Mouse (Mus musculus) hindbrain, embryonic 12.5 days (tissue): ENCODE results near the gene Rmnd5a. TPM values are rescaled to one million over a fixed set of nuclear protein-coding genes. Genes with fewer than 3 reads are reported as not detected.
"Not testable (repeated sequence)": the region's sequence is repeated elsewhere in the genome, so short reads cannot be mapped to it uniquely, and the experiment has no call there.

Source experiments
- ATAC-seq: fragments of 200-750 bp; cut with Nextera tagmentation; 2 replicates; pipeline ENCODE4 v1.8.0; 2017; ENCODE audit warnings: moderate TSS enrichment; ENCODE audit not compliant: low FRiP score
- H3K27ac ChIP-seq: fragments of 300-500 bp; sonication (generic); 2 replicates; pipeline ENCODE4 v1.5.1; 2016; ENCODE audit warnings: mild to moderate bottlenecking
- H3K27me3 ChIP-seq: fragments of 300-500 bp; sonication (generic); 2 replicates; pipeline ENCODE4 v1.6.1; 2016; ENCODE audit warnings: mild to moderate bottlenecking
- H3K36me3 ChIP-seq: fragments of 300-500 bp; sonication (generic); 2 replicates; pipeline ENCODE4 v1.6.1; 2016; ENCODE audit warnings: mild to moderate bottlenecking
- H3K4me1 ChIP-seq: fragments of 300-500 bp; sonication (generic); 2 replicates; pipeline ENCODE4 v1.6.1; 2016
- H3K4me2 ChIP-seq: fragments of 300-500 bp; sonication (generic); replicated peaks from 2 replicates; pipeline ENCODE4 v1.6.1; 2016; ENCODE audit warnings: mild to moderate bottlenecking
- H3K4me3 ChIP-seq: fragments of 300-500 bp; sonication (generic); 2 replicates; pipeline ENCODE4 v1.5.1; 2016; ENCODE audit warnings: mild to moderate bottlenecking
- H3K9ac ChIP-seq: fragments of 300-500 bp; sonication (generic); 2 replicates; pipeline ENCODE4 v1.6.1; 2016; ENCODE audit warnings: mild to moderate bottlenecking, moderate library complexity
- H3K9me3 ChIP-seq: fragments of 300-500 bp; sonication (generic); replicated peaks from 2 replicates; pipeline ENCODE4 v1.6.1; 2016; ENCODE audit warnings: mild to moderate bottlenecking
- WGBS: fragments of 180-500 bp; shearing (Covaris S2); methylation state at CpG from one replicate; pipeline ENCODE4 v1.1.7; 2016; 5-methylcytosine and 5-hydroxymethylcytosine counted together
- polyA plus RNA-seq: library from polyadenylated mRNA; unstranded; fragments of >200 nt; fragmentation: Nextera tagmentation; extraction: Ambion mirVana; gene quantifications from 2 replicates; pipeline ENCODE4 v1.2.1, GENCODE M21; 2016

The Rmnd5a gene
- polyA plus RNA-seq, 1 experiment from 2014 or later, result 18.4 TPM

- Histone ChIP-seq H3K36me3 (no peaks in the 10 kb centered on the region), H3K9ac (no peak overlapping the region), H3K9me3 (no peaks in the 10 kb centered on the region), H3K4me3 (no peak overlapping the region), H3K4me2 (no peak overlapping the region), H3K27me3 (no peaks in the 10 kb centered on the region), H3K27ac (no peak overlapping the region), H3K4me1 (no peaks in the 10 kb centered on the region)
- ATAC-seq, result no peak
- 84% methylated on average over 4 of the region's 4 CpGs for WGBS
Observed at GRCm38 (mm10) chr6:71471830-71472520, 31.5 kb upstream of the Rmnd5a start.

GRCm38 (mm10) chr6:71469291-71469690 is 28.9 kb upstream of the Rmnd5a start:
- Histone ChIP-seq H3K27me3 (no peaks in the 10 kb centered on the region), H3K36me3 (no peaks in the 10 kb centered on the region), H3K4me3 (no peak overlapping the region), H3K4me2 (no peak overlapping the region), H3K9ac (no peak overlapping the region), H3K27ac (no peak overlapping the region), H3K4me1 (no peaks in the 10 kb centered on the region), H3K9me3 (no peaks in the 10 kb centered on the region)
- 74% methylated on average over 3 of the region's 3 CpGs for WGBS
- no peak for ATAC-seq

GRCm38 (mm10) chr6:71467766-71468165 is 27.3 kb upstream of the Rmnd5a start:
- Histone ChIP-seq H3K4me3 (no peak overlapping the region), H3K27me3 (no peaks in the 10 kb centered on the region), H3K4me1 (no peaks in the 10 kb centered on the region), H3K4me2 (no peak overlapping the region), H3K36me3 (no peaks in the 10 kb centered on the region), H3K27ac (no peak overlapping the region), H3K9ac (no peak overlapping the region), H3K9me3 (no peaks in the 10 kb centered on the region)
- WGBS, result 85% methylated on average over 4 of the region's 4 CpGs
- no peak for ATAC-seq

- Histone ChIP-seq H3K4me1 (no peaks in the 10 kb centered on the region), H3K4me2 (no peak overlapping the region), H3K36me3 (no peaks in the 10 kb centered on the region), H3K27me3 (no peaks in the 10 kb centered on the region), H3K4me3 (no peak overlapping the region), H3K27ac (no peak overlapping the region), H3K9ac (no peak overlapping the region), H3K9me3 (no peaks in the 10 kb centered on the region)
- ATAC-seq, result no peak
- 72% methylated on average over 3 of the region's 3 CpGs for WGBS
Observed at GRCm38 (mm10) chr6:71465146-71465545, 24.7 kb upstream of the Rmnd5a start.

GRCm38 (mm10) chr6:71457956-71458608 is 17.6 kb upstream of the Rmnd5a start:
- Histone ChIP-seq H3K4me1 (no peaks in the 10 kb centered on the region), H3K4me3 (no peak overlapping the region), H3K9ac (no peak overlapping the region), H3K27ac (no peak overlapping the region), H3K4me2 (no peak overlapping the region), H3K27me3 (no peaks in the 10 kb centered on the region), H3K36me3 (no peaks in the 10 kb centered on the region), H3K9me3 (no peaks in the 10 kb centered on the region)
- 76% methylated on average over 8 of the region's 8 CpGs for WGBS
- ATAC-seq, result no peak

- not testable (repeated sequence) for H3K9me3 ChIP-seq, H3K4me2 ChIP-seq, H3K4me3 ChIP-seq, H3K27me3 ChIP-seq, ATAC-seq, H3K27ac ChIP-seq, H3K9ac ChIP-seq, H3K36me3 ChIP-seq, H3K4me1 ChIP-seq
Observed at GRCm38 (mm10) chr6:71453983-71454739, 13.7 kb upstream of the Rmnd5a start.

GRCm38 (mm10) chr6:71452792-71453191 is 12.4 kb upstream of the Rmnd5a start:
- no peak overlapping the region for H3K4me3 ChIP-seq
- H3K27ac ChIP-seq, result no peak overlapping the region
- no peaks in the 10 kb centered on the region for H3K36me3 ChIP-seq
- no peaks in the 10 kb centered on the region for H3K27me3 ChIP-seq
- no peaks in the 10 kb centered on the region for H3K9me3 ChIP-seq
- H3K4me2 ChIP-seq, result no peak overlapping the region
- H3K9ac ChIP-seq, result no peak overlapping the region
- no peaks in the 10 kb centered on the region for H3K4me1 ChIP-seq
- no peak for ATAC-seq
- 80% methylated on average over 2 of the region's 2 CpGs for WGBS

- WGBS, result 90% methylated on average over 6 of the region's 6 CpGs
- Histone ChIP-seq H3K9me3 (no peaks in the 10 kb centered on the region), H3K27me3 (no peaks in the 10 kb centered on the region), H3K27ac (no peak overlapping the region), H3K4me3 (no peak overlapping the region), H3K36me3 (no peaks in the 10 kb centered on the region), H3K9ac (no peak overlapping the region), H3K4me2 (no peak overlapping the region), H3K4me1 (peaks cover 11% of the 10 kb centered on the region)
- ATAC-seq, result no peak
Observed at GRCm38 (mm10) chr6:71445560-71445959, 5.1 kb upstream of the Rmnd5a start.

- WGBS, result 74% methylated on average over 1 of the region's 1 CpGs
- no peaks in the 10 kb centered on the region for H3K9me3 ChIP-seq
- no peaks in the 10 kb centered on the region for H3K27me3 ChIP-seq
- H3K9ac ChIP-seq, result no peak overlapping the region
- H3K4me3 ChIP-seq, result no peak overlapping the region
- H3K4me1 ChIP-seq, result peaks cover 11% of the 10 kb centered on the region
- ATAC-seq, result no peak
- H3K36me3 ChIP-seq, result no peaks in the 10 kb centered on the region
- H3K27ac ChIP-seq, result no peak overlapping the region
- no peak overlapping the region for H3K4me2 ChIP-seq
Observed at GRCm38 (mm10) chr6:71444756-71445155, 4.3 kb upstream of the Rmnd5a start.

GRCm38 (mm10) chr6:71442130-71442529 is 1.7 kb upstream of the Rmnd5a start:
- Histone ChIP-seq H3K9ac (no peak overlapping the region), H3K27ac (no peak overlapping the region), H3K9me3 (no peaks in the 10 kb centered on the region), H3K4me3 (no peak overlapping the region), H3K4me1 (peaks cover 30% of the 10 kb centered on the region), H3K27me3 (no peaks in the 10 kb centered on the region), H3K36me3 (no peaks in the 10 kb centered on the region), H3K4me2 (no peak overlapping the region)
- WGBS, result 70% methylated on average over 3 of the region's 3 CpGs
- ATAC-seq, result no peak

GRCm38 (mm10) chr6:71441251-71441580 is 779 bp upstream of the Rmnd5a start:
- Histone ChIP-seq H3K4me1 (peaks cover 37% of the 10 kb centered on the region), H3K9ac (peak overlapping the region; percentile 80), H3K27me3 (no peaks in the 10 kb centered on the region), H3K9me3 (no peaks in the 10 kb centered on the region), H3K4me2 (peak overlapping the region; percentile 94), H3K27ac (peak overlapping the region; percentile 97), H3K36me3 (no peaks in the 10 kb centered on the region), H3K4me3 (peak overlapping the region; percentile 97)
- WGBS, result 6% methylated on average over 12 of the region's 12 CpGs
- no peak; the same call in 1 of the 2 replicates for ATAC-seq

- Histone ChIP-seq H3K9me3 (no peaks in the 10 kb centered on the region), H3K4me2 (peak overlapping the region; percentile 72), H3K4me1 (peaks cover 38% of the 10 kb centered on the region), H3K27ac (peak overlapping the region; percentile 97), H3K4me3 (peak overlapping the region; percentile 97), H3K36me3 (no peaks in the 10 kb centered on the region), H3K27me3 (no peaks in the 10 kb centered on the region), H3K9ac (peak overlapping the region; percentile 94)
- WGBS, result 0% methylated on average over 18 of the region's 47 CpGs
- ATAC-seq, result no peak; the same call in 1 of the 2 replicates
Observed at GRCm38 (mm10) chr6:71440217-71440491, 283 bp downstream of the Rmnd5a start.
